Mouse (Mus musculus): ENCODE measurements around the gene Dscaml1.

Gene Dscaml1

DNA sequence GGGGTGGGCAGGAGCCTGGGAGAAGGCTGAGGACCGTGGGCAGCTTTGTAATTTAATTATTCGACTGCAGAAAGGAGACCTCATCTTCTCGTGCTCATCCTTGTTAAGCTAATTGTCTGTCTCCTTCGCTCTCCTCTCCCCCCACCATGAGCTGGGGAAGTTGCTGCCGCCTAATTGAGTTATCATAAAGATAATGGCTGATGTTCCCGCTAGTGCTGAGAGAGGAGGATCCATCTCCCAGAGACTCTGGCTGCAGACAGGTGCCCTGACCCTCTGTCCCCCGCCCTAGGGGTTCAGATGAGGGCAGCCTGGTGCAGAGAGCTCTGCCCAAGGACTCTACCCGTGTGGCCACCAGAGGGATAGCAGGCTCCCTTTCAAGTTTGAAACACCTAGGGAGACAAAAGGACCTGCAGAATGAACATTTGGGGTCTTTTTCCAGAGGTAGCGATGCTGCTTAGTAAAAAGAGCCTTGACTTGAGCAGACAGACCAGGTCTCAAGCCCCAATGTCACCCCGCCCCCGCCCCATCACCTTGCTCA, 256.1 kb downstream of the Dscaml1 start:
- no peak for DNase-seq (ENCODE audit: low spot score)

DNA sequence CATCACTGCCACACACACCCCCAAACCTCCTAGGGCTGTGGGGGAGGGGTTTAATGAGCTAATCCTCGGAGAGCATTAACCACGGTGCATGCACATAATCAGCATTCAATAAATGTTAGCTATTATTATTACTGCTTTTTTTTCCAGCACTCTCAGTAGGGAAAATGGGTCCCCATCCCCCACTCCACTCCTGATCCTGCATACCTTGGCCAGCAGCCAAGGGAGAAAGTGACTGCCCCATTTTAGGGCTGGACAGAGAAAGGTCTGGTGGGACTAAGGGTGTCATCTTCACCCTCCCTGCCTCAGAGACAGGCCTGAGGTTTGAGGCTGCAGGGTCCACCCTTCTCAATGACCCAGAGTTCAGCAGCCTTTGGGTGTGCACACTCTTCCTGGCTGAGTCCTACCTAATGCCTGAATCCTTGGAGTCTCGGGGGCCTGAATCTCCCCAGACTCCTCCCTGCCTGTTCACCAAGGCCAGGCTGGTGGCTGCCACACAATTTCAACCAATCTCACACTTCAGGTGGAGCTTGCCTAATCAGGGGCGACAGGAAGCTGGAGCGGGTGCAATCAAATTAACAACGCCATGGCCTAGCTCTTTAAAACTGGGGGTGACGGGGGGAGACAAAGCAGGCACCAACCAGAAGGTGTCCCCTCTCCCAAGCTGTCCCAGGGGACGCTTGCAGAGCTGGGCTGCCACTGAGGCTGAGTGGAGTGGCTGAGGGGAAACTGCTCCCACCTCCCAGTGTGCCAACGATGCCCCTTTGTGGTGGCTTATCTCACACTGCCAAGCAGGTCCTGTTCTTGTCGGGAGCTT, 267.2 kb downstream of the Dscaml1 start:
- no peak for DNase-seq (ENCODE audit: low spot score)

GRCm38 (mm10) chr9:45694256-45694655, 267.8 kb downstream of the Dscaml1 start:
- DNase-seq (ENCODE audit: low spot score): no peak

DNA sequence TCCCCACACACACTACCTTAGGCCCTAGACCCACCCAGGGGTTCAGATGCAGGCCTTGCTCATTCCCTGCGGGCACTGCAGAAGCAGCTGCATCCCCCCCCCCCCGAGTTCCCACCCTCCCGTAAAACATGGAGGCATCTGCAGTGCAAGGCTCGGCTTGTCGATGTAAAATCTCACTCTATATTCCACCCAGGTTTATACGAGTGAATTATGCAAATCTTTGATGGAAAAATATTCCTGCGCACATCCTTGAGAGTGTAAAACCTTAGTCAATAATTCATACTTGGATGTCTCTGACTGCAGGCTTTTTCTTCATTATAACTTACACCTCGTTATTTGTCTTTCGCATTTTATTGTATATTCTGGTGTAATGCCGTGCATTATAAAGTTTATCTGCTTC, 272.7 kb downstream of the Dscaml1 start:
- DNase-seq (ENCODE audit: low spot score): no peak

DNA sequence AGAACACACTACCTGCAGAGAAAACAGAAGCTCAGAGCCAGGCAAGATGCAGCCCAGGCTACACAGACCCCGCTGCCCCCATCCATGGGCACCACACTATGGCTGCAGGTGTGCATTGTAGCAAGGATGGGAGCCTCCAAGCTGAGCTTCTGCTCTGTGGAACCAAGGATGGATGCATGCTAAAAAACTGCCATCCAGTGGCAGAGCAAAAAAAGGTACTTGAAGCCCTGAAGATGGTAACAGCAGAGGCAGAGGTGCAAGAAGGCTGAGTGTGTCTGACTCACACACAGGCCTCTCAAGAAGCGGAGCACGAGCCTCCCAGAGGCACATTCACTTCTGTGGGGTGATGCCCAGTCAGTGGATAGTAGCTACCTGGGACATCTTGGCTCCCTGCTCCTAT, 276.8 kb downstream of the Dscaml1 start:
- no peak for DNase-seq (ENCODE audit: low spot score)

- no peak for DNase-seq (ENCODE audit: low spot score)
Observed at GRCm38 (mm10) chr9:45704441-45704840, 278.0 kb downstream of the Dscaml1 start.

DNA sequence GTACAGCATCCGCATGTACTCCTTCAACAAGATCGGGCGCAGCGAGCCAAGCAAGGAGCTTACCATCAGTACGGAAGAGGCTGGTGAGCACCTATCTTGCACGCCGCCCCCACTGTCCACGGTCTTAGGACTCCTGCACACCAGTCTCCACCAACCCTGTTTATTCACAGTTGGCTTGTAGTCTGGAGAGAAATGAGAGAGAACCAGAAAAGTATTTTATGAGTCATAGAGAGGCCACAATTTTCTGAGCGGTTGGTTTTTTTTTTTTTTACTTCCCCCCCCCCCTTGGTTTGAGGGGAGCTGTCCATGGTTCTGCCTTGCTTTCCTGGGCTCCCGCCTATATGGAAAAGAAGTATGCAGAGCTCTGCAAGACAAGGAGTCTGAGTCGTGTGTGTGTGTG, 283.9 kb downstream of the Dscaml1 start:
- peak; percentile 6 for DNase-seq (ENCODE audit: low spot score)

GRCm38 (mm10) chr9:45715387-45715786, 289.0 kb downstream of the Dscaml1 start:
- no peak for DNase-seq (ENCODE audit: low spot score)

DNA sequence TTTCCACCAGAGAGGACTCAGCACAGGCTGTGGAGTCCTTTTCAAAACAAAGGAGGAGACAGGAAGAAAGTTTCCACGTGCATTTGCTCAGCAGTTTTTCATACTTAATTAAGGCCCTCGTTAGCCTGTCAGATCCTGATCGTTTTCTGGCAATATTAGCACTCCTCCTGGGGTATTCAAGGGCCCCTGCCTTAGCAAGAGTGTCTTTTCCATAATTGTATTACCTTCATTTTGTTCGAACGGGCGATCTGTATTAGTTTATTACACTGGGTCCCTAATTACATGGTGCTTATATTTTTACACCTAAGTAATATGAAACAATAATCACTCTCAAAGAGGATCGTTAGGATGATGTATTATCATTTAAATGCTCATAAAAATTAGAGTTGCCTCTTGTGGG, 293.6 kb downstream of the Dscaml1 start:
- no peak for DNase-seq (ENCODE audit: low spot score)

- DNase-seq (ENCODE audit: low spot score): no peak
Observed at GRCm38 (mm10) chr9:45731851-45732250, 305.4 kb downstream of the Dscaml1 start.

DNA sequence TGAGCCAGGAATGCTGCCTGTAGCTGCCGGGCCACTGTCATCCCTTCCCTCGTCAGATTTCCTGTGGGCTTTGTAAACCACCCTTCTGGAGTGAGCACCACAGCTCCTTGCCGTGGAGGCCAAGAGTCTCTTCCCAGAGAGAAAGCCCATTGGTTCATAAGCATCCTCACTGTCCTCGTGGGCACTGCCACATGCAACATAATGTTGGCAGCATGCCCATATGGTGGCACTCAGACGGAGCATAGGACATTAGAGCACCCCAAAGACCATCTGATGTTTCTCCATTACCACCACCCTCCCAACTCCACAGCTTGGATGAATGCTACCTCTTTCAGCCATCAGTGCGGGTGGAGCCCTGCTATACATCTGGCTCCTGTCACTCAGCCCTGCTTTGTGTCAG, 306.8 kb downstream of the Dscaml1 start:
- DNase-seq (ENCODE audit: low spot score): no peak

DNA sequence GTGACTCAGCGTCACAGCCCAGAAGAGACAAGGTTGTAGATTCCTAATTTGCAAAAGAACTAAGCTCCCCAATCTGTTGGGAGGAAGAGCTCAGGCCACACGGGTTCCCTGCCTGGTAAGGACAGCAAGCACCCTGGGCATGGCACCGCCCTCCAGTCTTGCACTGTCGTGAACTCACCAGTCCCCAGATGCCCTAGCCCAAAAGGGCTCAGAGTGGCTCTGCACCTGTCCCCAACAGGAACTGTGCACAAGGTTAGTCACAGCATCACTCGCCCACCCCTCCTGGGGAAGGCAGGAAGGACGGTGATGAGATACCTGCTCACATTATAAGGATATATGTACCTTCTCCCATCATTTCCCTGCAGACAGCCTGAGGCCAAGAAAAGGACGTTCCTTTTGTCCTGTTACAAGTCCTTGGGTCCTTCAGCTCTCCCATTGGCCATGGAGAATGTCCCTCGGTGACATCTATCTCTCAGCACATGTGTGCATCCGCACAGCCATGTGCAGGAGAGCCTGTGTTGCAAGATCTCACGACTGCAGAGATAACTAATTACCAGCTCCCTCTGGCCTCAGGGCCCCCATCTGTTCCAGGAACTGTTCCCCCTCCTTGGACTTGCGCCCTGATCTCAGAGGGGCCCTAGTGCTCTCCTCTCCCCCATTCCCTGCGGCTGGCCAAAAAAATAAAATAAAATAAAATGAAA, 312.7 kb downstream of the Dscaml1 start:
- DNase-seq (ENCODE audit: low spot score): no peak

DNA sequence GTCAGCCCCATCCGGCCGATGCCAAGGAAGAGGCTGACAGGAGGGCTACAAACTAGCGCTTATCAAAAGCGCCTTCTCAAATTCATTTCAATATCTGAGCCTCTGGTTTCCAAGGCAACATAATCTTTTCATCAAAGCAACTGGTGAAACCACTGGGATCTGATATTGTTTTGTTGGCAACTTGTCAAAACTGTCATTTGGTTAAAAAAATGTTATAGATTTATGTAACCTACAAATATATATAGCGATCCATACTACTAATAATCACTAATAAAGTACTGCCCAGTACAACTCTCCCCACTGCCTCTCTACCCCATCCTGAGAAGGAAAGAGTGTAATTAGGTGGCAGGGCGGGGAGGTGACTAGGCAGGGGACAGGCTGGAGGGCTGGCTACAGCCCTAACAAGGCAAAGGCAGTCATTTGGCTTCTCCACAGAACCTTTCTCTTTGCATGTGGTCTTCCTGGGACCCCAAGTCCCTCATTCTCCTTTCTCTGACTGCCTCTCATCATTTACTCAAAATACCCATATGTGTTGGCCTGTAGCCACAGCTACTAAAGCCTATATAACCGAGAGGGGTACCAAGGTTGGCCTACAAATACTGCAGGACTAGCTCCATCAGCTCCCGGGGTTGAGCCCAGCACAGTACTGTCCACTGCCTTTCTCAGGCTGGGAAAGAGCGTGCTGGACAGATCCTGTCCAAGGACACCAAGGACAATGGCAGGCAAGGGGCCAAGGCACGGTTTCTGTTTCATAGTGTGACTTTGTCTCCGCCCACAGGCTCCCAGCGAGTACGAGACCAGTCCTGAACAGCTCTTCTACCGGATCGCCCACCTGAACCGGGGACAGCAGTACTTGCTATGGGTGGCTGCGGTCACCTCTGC, 313.5 kb downstream of the Dscaml1 start:
- DNase-seq (ENCODE audit: low spot score): peak; percentile 2

DNA sequence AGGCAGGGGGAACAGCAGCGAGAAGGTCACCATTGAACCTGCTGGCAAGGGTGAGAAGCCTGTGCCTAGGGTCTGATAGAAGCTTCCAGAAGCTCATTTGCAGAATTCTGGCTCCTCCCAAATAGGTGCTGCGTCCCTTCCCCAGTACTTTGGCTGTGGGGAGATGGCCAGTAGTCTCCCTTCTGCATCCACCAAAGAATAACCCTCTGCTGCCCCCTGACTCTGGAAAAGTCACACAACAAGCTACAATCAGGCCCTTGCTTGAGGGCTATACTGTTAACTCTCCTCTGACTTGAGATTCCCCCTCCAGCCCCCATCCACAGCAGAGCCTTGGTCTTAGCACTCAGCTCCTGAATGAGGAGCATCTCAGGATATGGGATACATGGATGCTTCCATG, 314.2 kb downstream of the Dscaml1 start:
- no peak for DNase-seq (ENCODE audit: low spot score)

DNA sequence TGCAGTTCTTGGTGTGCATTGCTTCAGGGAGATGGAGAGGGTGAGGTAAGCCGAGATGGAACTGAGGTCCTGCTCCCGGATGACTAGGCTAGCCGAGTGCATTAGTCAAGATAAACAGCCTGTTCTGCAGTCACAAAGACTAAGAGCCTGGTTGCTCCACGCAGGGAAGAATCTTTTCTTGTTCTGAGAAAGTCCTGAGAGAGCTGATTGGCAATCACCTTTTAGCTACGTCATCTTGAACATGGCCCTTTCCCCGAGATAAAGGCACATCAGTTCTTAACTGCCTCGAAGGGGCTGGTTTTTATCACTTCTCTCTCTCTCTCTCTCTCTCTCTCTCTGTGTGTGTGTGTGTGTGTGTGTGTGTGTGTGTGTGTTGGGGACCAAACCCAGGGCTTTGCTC, 319.0 kb downstream of the Dscaml1 start:
- DNase-seq (ENCODE audit: low spot score): no peak

- DNase-seq (ENCODE audit: low spot score): no peak
Observed at GRCm38 (mm10) chr9:45749917-45750316, 323.5 kb downstream of the Dscaml1 start.

GRCm38 (mm10) chr9:45754452-45755091, 328.1 kb downstream of the Dscaml1 start:
- peak; percentile 18 for DNase-seq (ENCODE audit: low spot score)

GRCm38 (mm10) chr9:45766195-45766594, 339.8 kb downstream of the Dscaml1 start:
- DNase-seq (ENCODE audit: low spot score): no peak

DNA sequence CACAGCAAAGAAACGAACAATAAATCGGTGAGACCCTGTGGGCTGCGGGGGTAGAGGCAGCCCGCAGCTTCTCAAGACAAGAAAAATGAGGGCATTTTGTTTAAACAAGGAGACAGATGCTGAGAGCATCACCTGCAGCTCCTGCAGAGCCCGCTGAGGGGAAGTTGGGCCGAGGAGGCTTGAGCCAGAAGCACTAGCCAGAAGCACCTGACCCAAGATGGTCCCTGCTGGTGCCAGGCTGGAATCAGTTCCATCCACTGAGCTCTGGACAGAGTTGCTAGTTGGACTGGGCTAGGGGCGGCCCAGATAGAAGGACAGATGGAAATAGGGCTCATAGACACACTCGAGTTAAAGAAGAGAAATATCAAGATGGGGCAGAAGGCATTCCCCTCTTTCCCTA, 340.7 kb downstream of the Dscaml1 start:
- DNase-seq (ENCODE audit: low spot score): no peak

DNA sequence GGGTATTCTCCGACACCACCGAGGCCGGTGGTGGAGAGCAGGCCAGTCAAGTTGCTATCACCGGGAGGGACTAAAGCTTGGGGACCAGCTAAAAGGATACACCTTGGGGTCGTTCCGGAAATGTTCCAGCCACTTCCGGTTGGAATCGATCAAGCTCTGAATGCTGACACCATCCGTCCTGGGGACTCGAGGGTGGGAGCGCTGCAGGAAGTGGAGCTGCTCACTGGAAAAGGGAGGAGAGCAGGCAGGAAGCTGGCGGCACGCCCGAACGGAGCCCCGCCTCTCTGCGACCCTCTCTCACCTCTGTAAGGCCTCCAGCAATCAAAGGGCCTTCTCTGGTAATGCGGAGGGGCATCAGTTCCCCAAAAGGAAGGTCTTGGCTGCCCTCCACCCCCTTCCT, 342.0 kb downstream of the Dscaml1 start:
- DNase-seq (ENCODE audit: low spot score): no peak

GRCm38 (mm10) chr9:45769596-45769995, 343.2 kb downstream of the Dscaml1 start:
- DNase-seq (ENCODE audit: low spot score): no peak

DNA sequence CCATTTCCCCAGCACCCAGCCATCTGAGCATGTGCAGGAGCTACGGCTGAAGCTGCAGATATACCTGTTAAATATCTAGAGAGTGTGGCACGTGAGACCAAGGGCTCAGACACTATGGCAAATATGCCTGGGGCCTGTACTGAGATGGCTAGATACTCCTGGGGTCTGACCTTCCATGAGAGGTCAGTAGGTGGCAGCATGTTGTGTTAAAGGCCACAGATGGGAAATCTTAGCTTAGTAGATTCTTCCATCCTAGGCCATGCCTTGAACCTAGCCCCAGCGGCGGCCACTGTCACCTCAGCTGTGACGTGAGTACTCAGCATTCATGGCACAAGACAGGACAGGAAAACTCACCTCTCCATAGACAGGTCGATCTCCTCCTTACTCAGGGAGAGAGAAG, 347.7 kb downstream of the Dscaml1 start:
- no peak for DNase-seq (ENCODE audit: low spot score)

All from yolk sac, embryonic 10.5 days (tissue).